ENCODE assay signal across 39 mouse cellular contexts in genomic region chr7:46960991-46961390, GRCm38 (mm10). TPM values are rescaled to one million over a fixed set of nuclear protein-coding genes. Genes with fewer than 3 reads are reported as not detected.
DNase-seq lines count a peak whose midpoint lies in the region; ATAC-seq and TF ChIP-seq lines count a peak whose summit lies in the region.
"Had no signal": no experiment of that assay in that cellular context is flagged by ENCODE, and none has a peak within 500 bp of the region (broad histone marks: within the 10 kb centered on the region; RNA-seq: fewer than 3 reads in every experiment).

No protein-coding gene starts in this region.

- no peak for TF ChIP-seq CTCF in kidney, adult 2 months (conservative IDR thresholded peaks at IDR 0.05; ENCODE audit: insufficient read depth, insufficient read length, low read depth, low read length)
- TF ChIP-seq CTCF in Patski (IDR thresholded peaks at IDR 0.05), result no peak

- DNase-seq in heart, adult 18-20 months, result no peak
- peak; percentile 25 for DNase-seq in kidney, adult 2 months
- DNase-seq in 416B (ENCODE audit: low read depth), result peak; percentile 58
- DNase-seq in Patski (ENCODE audit: low read depth, low spot score), result no peak
- DNase-seq in embryonic facial prominence, embryonic 10.5 days (ENCODE audit: low spot score), result no peak
- DNase-seq: adrenal gland, postnatal 14 days; cerebellum, adult 11 months; gastrocnemius, postnatal 10 days; heart, postnatal 14 days; kidney, postnatal 4 days; right cerebral cortex, adult 18-20 months; right cerebral cortex, postnatal 4 days; thymus, adult 18-20 months; thymus, postnatal 25 days had no signal

- H3K9me3 ChIP-seq in heart, embryonic 12.5 days (replicated peaks), result no peaks in the 10 kb centered on the region
- H3K9me3 ChIP-seq in kidney, embryonic 14.5 days (ENCODE audit: control insufficient read depth, low read length), result no peaks in the 10 kb centered on the region
- H3K9me3 ChIP-seq in embryonic facial prominence, embryonic 10.5 days, result no peaks in the 10 kb centered on the region
- H3K9me3 ChIP-seq: forebrain, embryonic 13.5 days; hindbrain, embryonic 12.5 days; limb, embryonic 13.5 days; lung, embryonic 15.5 days had no signal

- no peak overlapping the region for H3K4me2 ChIP-seq in heart, embryonic 12.5 days
- no peak overlapping the region for H3K4me2 ChIP-seq in kidney, embryonic 14.5 days (replicated peaks; ENCODE audit: low read depth, low read length)
- H3K4me2 ChIP-seq: forebrain, embryonic 13.5 days; heart, embryonic 11.5 days; hindbrain, embryonic 12.5 days; limb, embryonic 13.5 days; liver, embryonic 11.5 days; lung, embryonic 15.5 days; midbrain, embryonic 11.5 days had no signal

- H3K27me3 ChIP-seq in heart, embryonic 12.5 days (replicated peaks), result 0 out of 2 replicates have a peak, but pooled peaks cover 3% of the 10 kb centered on the region
- no peaks in the 10 kb centered on the region for H3K27me3 ChIP-seq in kidney, adult 2 months (replicated peaks; ENCODE audit: control insufficient read depth, insufficient read depth, low read length)
- no peaks in the 10 kb centered on the region; the same call in 1 of the 2 replicates for H3K27me3 ChIP-seq in kidney, embryonic 14.5 days (ENCODE audit: control insufficient read depth, insufficient read depth, low read length)
- H3K27me3 ChIP-seq in Patski, result no peaks in the 10 kb centered on the region
- H3K27me3 ChIP-seq in embryonic facial prominence, embryonic 10.5 days (replicated peaks; ENCODE audit: low read depth, poor library complexity, severe bottlenecking), result peaks cover 17% of the 10 kb centered on the region

- H3K27ac ChIP-seq in heart, embryonic 12.5 days (ENCODE audit: poor library complexity, severe bottlenecking), result peak overlapping the region; percentile 14; the same call in 1 of the 2 replicates
- no peak overlapping the region for H3K27ac ChIP-seq in kidney, adult 2 months (ENCODE audit: insufficient read depth, low read depth, low read length)
- H3K27ac ChIP-seq in kidney, embryonic 14.5 days (ENCODE audit: low read depth, low read length), result no peak overlapping the region
- no peak overlapping the region for H3K27ac ChIP-seq in embryonic facial prominence, embryonic 10.5 days (replicated peaks)
- H3K27ac ChIP-seq: forebrain, embryonic 13.5 days; hindbrain, embryonic 12.5 days; hindbrain, postnatal 0 days; limb, embryonic 13.5 days; lung, embryonic 15.5 days had no signal

- 0 out of 2 replicates have a peak, but pooled peaks cover 3% of the 10 kb centered on the region for H3K36me3 ChIP-seq in heart, embryonic 12.5 days
- no peaks in the 10 kb centered on the region for H3K36me3 ChIP-seq in kidney, adult 2 months (ENCODE audit: control insufficient read depth, insufficient read depth, low read length)
- no peaks in the 10 kb centered on the region for H3K36me3 ChIP-seq in kidney, embryonic 14.5 days (ENCODE audit: control insufficient read depth, insufficient read depth, low read length)
- H3K36me3 ChIP-seq in embryonic facial prominence, embryonic 10.5 days (replicated peaks), result no peaks in the 10 kb centered on the region
- H3K36me3 ChIP-seq: hindbrain, embryonic 12.5 days; limb, embryonic 13.5 days; lung, embryonic 15.5 days had no signal

- no peak overlapping the region for H3K9ac ChIP-seq in heart, embryonic 12.5 days
- H3K9ac ChIP-seq in kidney, embryonic 14.5 days (ENCODE audit: low read depth, low read length), result no peak overlapping the region
- H3K9ac ChIP-seq: forebrain, embryonic 13.5 days; hindbrain, embryonic 12.5 days; limb, embryonic 13.5 days; lung, embryonic 15.5 days had no signal

- CTCF ChIA-PET in Patski (lab: Charles Lee), result interaction anchor here (3.0 kb wide), 1 partner anchor 55 kb away, joined by 20 read pairs; no protein-coding TSS in a partner anchor

- TF ChIP-seq POLR2A in kidney, adult 2 months (IDR thresholded peaks at IDR 0.05; ENCODE audit: low read depth, low read length), result no peak

- in situ Hi-C loops in Patski (cut with MboI; ENCODE audit: low pct_unique_long_range_greater_than_20kb), result loop anchor here (5.0 kb wide), 2 partner anchors 46 to 186 kb away; partner anchors contain the start of gene Spty2d1

- WGBS in heart, embryonic 12.5 days, result 41% methylated on average over 3 of the region's 3 CpGs
- 50% methylated on average over 3 of the region's 3 CpGs for WGBS in kidney, adult 2 months
- WGBS in kidney, embryonic 14.5 days, result 61% methylated on average over 3 of the region's 3 CpGs
- WGBS in embryonic facial prominence, embryonic 10.5 days, result 70% methylated on average over 3 of the region's 3 CpGs

- peaks cover 26% of the 10 kb centered on the region for H3K4me1 ChIP-seq in heart, embryonic 12.5 days (replicated peaks)
- peaks cover 6% of the 10 kb centered on the region; the same call in 1 of the 2 replicates for H3K4me1 ChIP-seq in kidney, adult 2 months (ENCODE audit: control insufficient read depth, insufficient read depth, low read length)
- H3K4me1 ChIP-seq in kidney, embryonic 14.5 days (ENCODE audit: control insufficient read depth, insufficient read depth, low read length), result no peaks in the 10 kb centered on the region; the same call in 1 of the 2 replicates
- peaks cover 15% of the 10 kb centered on the region for H3K4me1 ChIP-seq in embryonic facial prominence, embryonic 10.5 days

- H3K4me3 ChIP-seq in heart, embryonic 12.5 days, result no peak overlapping the region
- no peak overlapping the region for H3K4me3 ChIP-seq in kidney, adult 2 months (ENCODE audit: insufficient read depth, low read depth, low read length)
- H3K4me3 ChIP-seq in kidney, embryonic 14.5 days (ENCODE audit: low read length), result no peak overlapping the region
- no peak overlapping the region for H3K4me3 ChIP-seq in embryonic facial prominence, embryonic 10.5 days
- H3K4me3 ChIP-seq: forebrain, embryonic 13.5 days; hindbrain, embryonic 12.5 days; limb, embryonic 13.5 days; lung, embryonic 15.5 days had no signal

- no peak for ATAC-seq in heart, embryonic 12.5 days (ENCODE audit: insufficient number of reproducible peaks, low FRiP score)
- ATAC-seq in kidney, embryonic 14.5 days (ENCODE audit: low FRiP score, low TSS enrichment), result no peak
- ATAC-seq in Patski, result peak; percentile 13
- ATAC-seq: CD4-positive, CD25-positive, alpha-beta regulatory T cell, adult 4 months; forebrain, embryonic 13.5 days; hindbrain, postnatal 0 days; intestine, postnatal 0 days had no signal

- POLR2A ChIA-PET in Patski (lab: Charles Lee), result no interaction called here

RNA-seq across cellular contexts. Expression of gene Uevld, which starts 2.7 kb away (rescaled TPM):
- 10.0 TPM in 2 replicates for polyA plus RNA-seq in heart, embryonic 12.5 days (2016; fragmentation: Nextera tagmentation; extraction: Ambion mirVana)
- 10 to 100 TPM; 11.1 to 13.5 TPM for total RNA-seq in heart, adult 18-20 months (2021)
- 3.8 and 4.0 TPM in 2 replicates for polyA plus RNA-seq in kidney, adult 2 months (2012; rRNA removed)
- polyA plus RNA-seq in kidney, embryonic 14.5 days (2014; fragmentation: Nextera tagmentation; extraction: Ambion mirVana), result 10.1 and 13.6 TPM in 2 replicates
- polyA plus RNA-seq in Patski (2021), result 14.3 TPM
- polyA plus RNA-seq in embryonic facial prominence, embryonic 10.5 days (2016; fragmentation: Nextera tagmentation; extraction: Ambion mirVana), result 12.7 TPM in 2 replicates

RNA-seq across cellular contexts. Expression of gene Gm9999, which starts 22.4 kb away (rescaled TPM):
- polyA plus RNA-seq in heart, embryonic 12.5 days (2016; fragmentation: Nextera tagmentation; extraction: Ambion mirVana), result not detected in 2 replicates
- total RNA-seq in heart, adult 18-20 months (2021), result not detected
- 0.46 TPM in 1 of 2 replicates, not detected in the other for polyA plus RNA-seq in kidney, adult 2 months (2012; rRNA removed)
- not detected in 2 replicates for polyA plus RNA-seq in kidney, embryonic 14.5 days (2014; fragmentation: Nextera tagmentation; extraction: Ambion mirVana)
- not detected for polyA plus RNA-seq in Patski (2021)
- not detected in 2 replicates for polyA plus RNA-seq in embryonic facial prominence, embryonic 10.5 days (2016; fragmentation: Nextera tagmentation; extraction: Ambion mirVana)
- total RNA-seq: adrenal gland, postnatal 14 days; common myeloid progenitor, adult 5-6 weeks; gastrocnemius, postnatal 10 days; granulocyte monocyte progenitor cell, adult 5-6 weeks; heart, postnatal 14 days; hindbrain, postnatal 0 days; layer of hippocampus, adult 8-10 months; layer of hippocampus, postnatal 25 days; left cerebral cortex, adult 8-10 months; left cerebral cortex, postnatal 36 days; megakaryocyte progenitor cell, adult 5-6 weeks had no signal
- polyA plus RNA-seq: CD4-positive, CD25-positive, alpha-beta regulatory T cell, adult 4 months; embryonic facial prominence, embryonic 14.5 days; forebrain, embryonic 13.5 days; heart, embryonic 11.5 days; hindbrain, embryonic 12.5 days; hindbrain, postnatal 0 days; intestine, postnatal 0 days; kidney, embryonic 16.5 days; limb, embryonic 13.5 days; liver, embryonic 11.5 days; liver, embryonic 16.5 days; lung, embryonic 15.5 days; midbrain, embryonic 11.5 days; neural tube, embryonic 14.5 days; spleen, adult 2 months; stomach, postnatal 0 days had no signal

RNA-seq across cellular contexts. Expression of gene Tsg101, which starts 41.2 kb away (rescaled TPM):
- polyA plus RNA-seq in heart, embryonic 12.5 days (2016; fragmentation: Nextera tagmentation; extraction: Ambion mirVana), result 185 and 190 TPM in 2 replicates
- total RNA-seq in heart, adult 18-20 months (2021), result 10 to 100 TPM; 62.5 to 68.1 TPM
- polyA plus RNA-seq in kidney, adult 2 months (2012; rRNA removed), result 74.8 and 80.7 TPM in 2 replicates
- 183 and 204 TPM in 2 replicates for polyA plus RNA-seq in kidney, embryonic 14.5 days (2014; fragmentation: Nextera tagmentation; extraction: Ambion mirVana)
- 139 TPM for polyA plus RNA-seq in Patski (2021)
- 260 and 265 TPM in 2 replicates for polyA plus RNA-seq in embryonic facial prominence, embryonic 10.5 days (2016; fragmentation: Nextera tagmentation; extraction: Ambion mirVana)

RNA-seq across cellular contexts. Expression of gene Spty2d1, which starts 47.2 kb away (rescaled TPM):
- polyA plus RNA-seq in heart, embryonic 12.5 days (2016; fragmentation: Nextera tagmentation; extraction: Ambion mirVana), result 19.4 and 19.8 TPM in 2 replicates
- total RNA-seq in heart, adult 18-20 months (2021), result 1 to 10 TPM; 7.4 to 7.7 TPM
- 6.3 and 7.2 TPM in 2 replicates for polyA plus RNA-seq in kidney, adult 2 months (2012; rRNA removed)
- 9.6 and 15.7 TPM in 2 replicates for polyA plus RNA-seq in kidney, embryonic 14.5 days (2014; fragmentation: Nextera tagmentation; extraction: Ambion mirVana)
- polyA plus RNA-seq in Patski (2021), result 19.6 TPM
- 12.4 and 12.8 TPM in 2 replicates for polyA plus RNA-seq in embryonic facial prominence, embryonic 10.5 days (2016; fragmentation: Nextera tagmentation; extraction: Ambion mirVana)

Comparison
In these comparisons a context has a peak if more than half of its experiments do, and no peak if none do; other contexts are left out.
1. DNase-seq: peak in kidney, adult 2 months (single experiment) and 416B (single experiment); none in heart, adult 18-20 months (0 of 2), Patski (single experiment) and embryonic facial prominence, embryonic 10.5 days (single experiment).